Mouse (Mus musculus): ENCODE results near the gene Ubfd1. TPM values are rescaled to one million over a fixed set of nuclear protein-coding genes. Genes with fewer than 3 reads are reported as not detected.

Gene Ubfd1
- polyA plus RNA-seq, 1 experiment, result 16.2 TPM

DNA sequence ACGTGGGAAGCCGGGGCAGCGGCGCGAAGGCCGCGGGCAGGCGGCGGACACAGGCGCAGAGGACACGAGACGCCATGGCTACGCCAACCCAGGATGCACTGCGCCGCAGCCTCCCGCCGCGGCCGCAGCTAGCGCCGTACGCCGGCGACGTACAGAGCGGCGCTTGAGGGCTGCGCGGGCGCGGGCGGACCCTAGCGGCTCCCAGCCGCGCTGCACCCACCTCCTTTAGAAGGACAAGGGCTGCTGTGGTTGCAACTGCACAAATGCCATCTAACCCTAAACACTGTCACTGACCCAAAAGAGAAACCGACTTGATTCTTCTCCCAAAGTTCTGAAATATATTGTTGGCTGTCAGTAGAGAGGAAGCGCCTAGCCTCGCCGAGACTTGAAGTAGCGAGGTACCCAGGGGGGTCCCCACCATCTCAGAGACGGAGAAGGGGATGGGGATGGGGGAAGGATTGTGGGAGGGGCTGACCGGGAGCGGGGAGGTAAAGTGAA lies 34.8 kb downstream of the Ubfd1 start, which contains the start of gene Ndufab1:
TSS of gene Ndufab1 (minus strand) at position 140 of the 498 bp plus-strand sequence.
- Histone ChIP-seq H3K27me3 (ENCODE audit: control insufficient read depth, insufficient read depth, low read length) (no peaks in the 10 kb centered on the region), H3K36me3 (ENCODE audit: control insufficient read depth, insufficient read depth, low read length) (peaks cover 5% of the 10 kb centered on the region; the same call in 1 of the 2 replicates), H3K4me3 (ENCODE audit: extremely low read depth, insufficient read depth, insufficient read length) (peak within 1 kb of the TSS; percentile 91), H3K4me1 (ENCODE audit: control insufficient read depth, insufficient read depth, insufficient read length) (peaks cover 3% of the 10 kb centered on the region), H3K27ac (ENCODE audit: insufficient read depth, low read length) (peak within 1 kb of the TSS; percentile 55; the same call in 1 of the 2 replicates)
- DNase-seq (ENCODE audit: low read depth in 1 of 2, low spot score in 2 of 2), result peak; percentile 74 to 85
- 1% methylated on average over 42 of the region's 43 CpGs for WGBS
- TF ChIP-seq CTCF (IDR thresholded peaks at IDR 0.05; ENCODE audit: extremely low read depth, insufficient read depth, insufficient read length, insufficient replicate concordance) (peak; percentile 79; the same call in 1 of the 2 replicates), POLR2A (IDR thresholded peaks at IDR 0.05; ENCODE audit: low read depth, low read length) (no peak; the same call in 1 of the 2 replicates)

DNA sequence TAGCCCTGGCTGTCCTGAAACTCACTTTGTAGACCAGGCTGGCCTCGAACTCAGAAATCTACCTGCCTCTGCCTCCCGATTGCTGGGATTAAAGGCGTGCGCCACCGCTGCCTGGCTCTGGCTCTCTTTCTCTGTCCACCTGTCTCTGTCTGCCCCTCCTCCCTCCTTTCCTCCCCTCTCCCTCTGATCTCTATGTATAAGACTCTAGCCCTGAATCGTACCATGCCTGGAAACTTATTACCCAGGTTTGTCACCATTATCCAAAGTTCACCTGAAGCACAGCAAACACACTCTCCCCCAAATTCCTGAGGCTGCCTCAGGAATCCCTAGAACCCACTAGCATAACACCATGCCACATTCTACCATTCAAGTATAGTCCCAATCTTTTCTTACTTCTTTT lies 41.2 kb downstream of the Ubfd1 start:
- no peaks in the 10 kb centered on the region for H3K4me1 ChIP-seq (ENCODE audit: control insufficient read depth, insufficient read depth, insufficient read length)
- peaks cover 6% of the 10 kb centered on the region; the same call in 1 of the 2 replicates for H3K36me3 ChIP-seq (ENCODE audit: control insufficient read depth, insufficient read depth, low read length)
- 97% methylated on average over 6 of the region's 6 CpGs for WGBS
- DNase-seq (ENCODE audit: low read depth in 1 of 2, low spot score in 2 of 2), result no peak
- no peak overlapping the region for H3K27ac ChIP-seq (ENCODE audit: insufficient read depth, low read length)
- H3K4me3 ChIP-seq (ENCODE audit: extremely low read depth, insufficient read depth, insufficient read length), result no peak overlapping the region
- no peaks in the 10 kb centered on the region for H3K27me3 ChIP-seq (ENCODE audit: control insufficient read depth, insufficient read depth, low read length)
- no peak for TF ChIP-seq POLR2A (IDR thresholded peaks at IDR 0.05; ENCODE audit: low read depth, low read length)
- TF ChIP-seq CTCF (IDR thresholded peaks at IDR 0.05; ENCODE audit: extremely low read depth, insufficient read depth, insufficient read length, insufficient replicate concordance), result no peak

DNA sequence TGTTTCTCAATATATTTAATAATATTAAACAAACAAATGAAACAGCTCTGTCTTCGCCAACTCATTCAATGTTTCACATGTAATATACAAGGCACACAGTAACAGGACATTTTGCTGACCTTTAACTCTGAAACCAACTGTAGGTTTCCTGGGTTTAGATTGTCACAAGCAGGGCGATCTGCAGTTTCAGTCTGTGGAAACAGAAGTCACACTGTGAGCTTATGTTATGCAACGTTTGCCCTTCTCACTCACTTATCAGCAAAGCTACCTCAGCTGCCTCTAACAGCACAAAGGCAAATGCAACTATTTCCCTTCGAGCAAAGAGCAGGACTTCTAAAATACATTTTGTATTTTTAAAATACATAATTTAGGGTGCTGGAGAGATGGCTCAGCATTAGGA lies 56.5 kb downstream of the Ubfd1 start:
- Histone ChIP-seq H3K36me3 (ENCODE audit: control insufficient read depth, insufficient read depth, low read length) (peaks cover 14% of the 10 kb centered on the region), H3K4me1 (ENCODE audit: control insufficient read depth, insufficient read depth, insufficient read length) (no peaks in the 10 kb centered on the region), H3K4me3 (ENCODE audit: extremely low read depth, insufficient read depth, insufficient read length) (no peak overlapping the region), H3K27ac (ENCODE audit: insufficient read depth, low read length) (no peak overlapping the region), H3K27me3 (ENCODE audit: control insufficient read depth, insufficient read depth, low read length) (no peaks in the 10 kb centered on the region)
- TF ChIP-seq POLR2A (IDR thresholded peaks at IDR 0.05; ENCODE audit: low read depth, low read length), result no peak
- TF ChIP-seq CTCF (IDR thresholded peaks at IDR 0.05; ENCODE audit: extremely low read depth, insufficient read depth, insufficient read length, insufficient replicate concordance), result no peak
- no peak for DNase-seq (ENCODE audit: low read depth in 1 of 2, low spot score in 2 of 2)
- 88% methylated on average over 4 of the region's 4 CpGs for WGBS

DNA sequence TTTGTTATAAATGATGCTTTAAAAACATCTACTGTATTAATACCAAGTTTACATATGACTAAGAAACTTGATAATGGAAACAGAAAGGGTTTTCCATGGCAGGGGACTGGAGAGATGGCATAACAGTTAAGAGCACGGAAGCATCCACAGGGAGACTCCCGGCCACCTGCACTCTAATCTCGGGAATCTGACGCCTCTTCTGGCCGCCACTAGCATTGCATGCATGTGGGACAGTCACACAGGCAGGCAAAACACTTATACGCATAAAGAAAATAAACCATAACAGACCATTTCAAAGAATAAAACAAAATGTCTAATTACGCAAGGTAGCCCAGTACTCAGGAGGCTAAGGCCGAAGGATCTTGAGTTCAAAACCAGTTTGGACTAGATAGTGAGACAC lies 58.7 kb downstream of the Ubfd1 start:
- H3K36me3 ChIP-seq (ENCODE audit: control insufficient read depth, insufficient read depth, low read length), result peaks cover 14% of the 10 kb centered on the region
- no peak overlapping the region for H3K27ac ChIP-seq (ENCODE audit: insufficient read depth, low read length)
- H3K27me3 ChIP-seq (ENCODE audit: control insufficient read depth, insufficient read depth, low read length), result no peaks in the 10 kb centered on the region
- no peak overlapping the region for H3K4me3 ChIP-seq (ENCODE audit: extremely low read depth, insufficient read depth, insufficient read length)
- H3K4me1 ChIP-seq (ENCODE audit: control insufficient read depth, insufficient read depth, insufficient read length), result no peaks in the 10 kb centered on the region
- 93% methylated on average over 8 of the region's 8 CpGs for WGBS
- no peak for DNase-seq (ENCODE audit: low read depth in 1 of 2, low spot score in 2 of 2)
- TF ChIP-seq CTCF (IDR thresholded peaks at IDR 0.05; ENCODE audit: extremely low read depth, insufficient read depth, insufficient read length, insufficient replicate concordance) (no peak), POLR2A (IDR thresholded peaks at IDR 0.05; ENCODE audit: low read depth, low read length) (no peak)

DNA sequence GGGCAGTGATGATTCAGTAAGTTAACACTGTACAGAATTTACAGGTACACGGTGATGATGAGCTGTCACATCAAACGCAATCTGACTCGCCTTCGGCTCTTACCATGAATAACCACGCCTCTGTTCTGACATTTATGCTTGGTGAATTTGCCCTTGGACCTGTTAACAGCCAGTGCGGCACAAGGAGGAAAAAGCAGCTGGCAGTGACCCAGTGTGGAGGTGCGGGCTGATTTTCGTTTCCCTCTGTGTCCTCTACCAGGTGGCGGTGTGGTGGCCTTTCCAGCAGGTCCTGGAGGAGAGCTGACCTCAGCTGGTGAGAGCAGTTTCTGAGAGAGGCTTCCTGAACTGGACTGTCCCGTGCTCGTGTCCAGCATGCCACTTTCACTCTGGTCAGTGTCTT lies 60.0 kb downstream of the Ubfd1 start:
- DNase-seq (ENCODE audit: low read depth in 1 of 2, low spot score in 2 of 2), result no peak
- TF ChIP-seq POLR2A (IDR thresholded peaks at IDR 0.05; ENCODE audit: low read depth, low read length), result no peak
- no peak for TF ChIP-seq CTCF (IDR thresholded peaks at IDR 0.05; ENCODE audit: extremely low read depth, insufficient read depth, insufficient read length, insufficient replicate concordance)
- Histone ChIP-seq H3K4me3 (ENCODE audit: extremely low read depth, insufficient read depth, insufficient read length) (no peak overlapping the region), H3K27ac (ENCODE audit: insufficient read depth, low read length) (no peak overlapping the region), H3K36me3 (ENCODE audit: control insufficient read depth, insufficient read depth, low read length) (peaks cover 11% of the 10 kb centered on the region), H3K4me1 (ENCODE audit: control insufficient read depth, insufficient read depth, insufficient read length) (no peaks in the 10 kb centered on the region), H3K27me3 (ENCODE audit: control insufficient read depth, insufficient read depth, low read length) (no peaks in the 10 kb centered on the region)
- 94% methylated on average over 11 of the region's 11 CpGs for WGBS

Other genes with a start within 250 kb of the Ubfd1 start
- not detected in 2 replicates for gene Scnn1b, start 202.1 kb upstream of the Ubfd1 start, polyA plus RNA-seq (2012; rRNA removed)
- gene Cog7, start 85.5 kb upstream of the Ubfd1 start, polyA plus RNA-seq (2012; rRNA removed), result 9.9 and 11.8 TPM in 2 replicates
- gene Gga2, start 46.0 kb upstream of the Ubfd1 start, polyA plus RNA-seq (2012; rRNA removed), result 88.1 and 148 TPM in 2 replicates
- 7.9 and 10.4 TPM in 2 replicates for gene Ears2, start 88 bp downstream of the Ubfd1 start, polyA plus RNA-seq (2012; rRNA removed)
- 103 and 141 TPM in 2 replicates for gene Ndufab1, start 34.7 kb downstream of the Ubfd1 start, polyA plus RNA-seq (2012; rRNA removed)
- gene Palb2, start 65.8 kb downstream of the Ubfd1 start, polyA plus RNA-seq (2012; rRNA removed), result 2.5 and 2.7 TPM in 2 replicates
- 54.9 and 62.0 TPM in 2 replicates for gene Dctn5, start 65.9 kb downstream of the Ubfd1 start, polyA plus RNA-seq (2012; rRNA removed)
- gene Plk1, start 92.3 kb downstream of the Ubfd1 start, polyA plus RNA-seq (2012; rRNA removed), result 11.3 and 14.9 TPM in 2 replicates
- 0.22 TPM in 1 of 2 replicates, not detected in the other for gene Ern2, start 119.0 kb downstream of the Ubfd1 start, polyA plus RNA-seq (2012; rRNA removed)
- 1.2 and 2.7 TPM in 2 replicates for gene Chp2, start 152.3 kb downstream of the Ubfd1 start, polyA plus RNA-seq (2012; rRNA removed)
- 106 and 118 TPM in 2 replicates for gene Prkcb, start 221.6 kb downstream of the Ubfd1 start, polyA plus RNA-seq (2012; rRNA removed)

Measured in spleen, adult 2 months (tissue).